Mouse (Mus musculus) lung, postnatal 14 days (tissue): ENCODE measurements around the gene Mtap.
A peak's percentile ranks its signal among the peaks of the same experiment; 100 is the strongest.

Experiments
- DNase-seq: peaks from one replicate; pipeline ENCODE4 v3.0.0; 2021

Mtap gene

GRCm38 (mm10) chr4:89136906-89137541 is at the start of gene Mtap:
Gene Mtap (plus strand): TSS chr4:89137122.
- peak; percentile 77 for DNase-seq

GRCm38 (mm10) chr4:89089110-89089509 is 47.8 kb upstream of the Mtap start:
- DNase-seq, result no peak

- DNase-seq, result no peak
These were observed 46.7 kb upstream of the Mtap start for GRCm38 (mm10) chr4:89090217-89090616.

GRCm38 (mm10) chr4:89092153-89092552 is 44.8 kb upstream of the Mtap start:
- DNase-seq, result no peak

- DNase-seq, result no peak
These were observed 42.1 kb upstream of the Mtap start for GRCm38 (mm10) chr4:89094773-89095172.

GRCm38 (mm10) chr4:89098261-89098660 is 38.7 kb upstream of the Mtap start:
- DNase-seq, result no peak

GRCm38 (mm10) chr4:89101276-89101675 is 35.6 kb upstream of the Mtap start:
- no peak for DNase-seq

GRCm38 (mm10) chr4:89102283-89102682 is 34.6 kb upstream of the Mtap start:
- no peak for DNase-seq

GRCm38 (mm10) chr4:89105486-89105885 is 31.4 kb upstream of the Mtap start:
- no peak for DNase-seq

GRCm38 (mm10) chr4:89106505-89106904 is 30.4 kb upstream of the Mtap start:
- DNase-seq, result no peak

- no peak for DNase-seq
These were observed 24.7 kb upstream of the Mtap start for GRCm38 (mm10) chr4:89112168-89112710.

GRCm38 (mm10) chr4:89112782-89113181 is 24.1 kb upstream of the Mtap start:
- DNase-seq, result no peak

GRCm38 (mm10) chr4:89116006-89116405 is 20.9 kb upstream of the Mtap start:
- DNase-seq, result no peak

- DNase-seq, result no peak
These were observed 17.0 kb upstream of the Mtap start for GRCm38 (mm10) chr4:89119900-89120299.

- no peak for DNase-seq
These were observed 16.6 kb upstream of the Mtap start for GRCm38 (mm10) chr4:89120353-89120752.

- no peak for DNase-seq
These were observed 13.3 kb upstream of the Mtap start for GRCm38 (mm10) chr4:89123446-89124243.

- DNase-seq, result no peak
These were observed 9.2 kb upstream of the Mtap start for GRCm38 (mm10) chr4:89127674-89128073.

- peak; percentile 57 for DNase-seq
These were observed 8.6 kb upstream of the Mtap start for GRCm38 (mm10) chr4:89128080-89128936.

- DNase-seq, result no peak
These were observed 8.0 kb upstream of the Mtap start for GRCm38 (mm10) chr4:89128937-89129277.

- peak; percentile 77 for DNase-seq
These were observed 7.5 kb upstream of the Mtap start for GRCm38 (mm10) chr4:89129311-89129913.

- no peak for DNase-seq
These were observed 5.1 kb upstream of the Mtap start for GRCm38 (mm10) chr4:89131795-89132194.

- no peak for DNase-seq
These were observed 566 bp upstream of the Mtap start for GRCm38 (mm10) chr4:89136356-89136755.
